Mouse (Mus musculus): ENCODE data around the gene Pfdn6. TPM values are rescaled to one million over a fixed set of nuclear protein-coding genes. Genes with fewer than 3 reads are reported as not detected.
A peak's percentile ranks its signal among the peaks of the same experiment; 100 is the strongest.

Gene Pfdn6
- total RNA-seq, 2 experiments from 2014 or later = 79.6 to 90.7 TPM

DNA sequence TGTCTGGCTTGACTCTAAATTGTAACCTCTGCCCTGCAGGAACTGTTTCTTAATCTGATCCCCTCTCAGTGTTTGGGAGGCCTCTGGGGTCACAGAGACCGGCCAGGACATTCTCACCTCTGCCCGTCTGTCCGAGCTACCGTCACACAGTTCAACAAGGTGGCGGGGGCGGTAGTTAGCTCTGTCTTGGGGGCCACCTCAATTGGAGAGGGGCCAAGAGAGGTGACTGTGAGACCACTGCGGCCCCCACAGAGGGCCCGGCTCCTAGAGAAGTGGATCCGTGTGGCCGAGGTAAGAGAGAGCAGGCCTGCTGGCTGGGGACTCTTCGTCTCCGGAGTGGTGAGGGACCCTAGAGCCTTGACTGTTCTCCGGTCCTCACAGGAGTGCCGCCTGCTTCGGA lies 7.2 kb downstream of the Pfdn6 start:
- peak in 1 of 2 experiments; percentile 20 for DNase-seq (ENCODE audit: low spot score in 2 of 2)

DNA sequence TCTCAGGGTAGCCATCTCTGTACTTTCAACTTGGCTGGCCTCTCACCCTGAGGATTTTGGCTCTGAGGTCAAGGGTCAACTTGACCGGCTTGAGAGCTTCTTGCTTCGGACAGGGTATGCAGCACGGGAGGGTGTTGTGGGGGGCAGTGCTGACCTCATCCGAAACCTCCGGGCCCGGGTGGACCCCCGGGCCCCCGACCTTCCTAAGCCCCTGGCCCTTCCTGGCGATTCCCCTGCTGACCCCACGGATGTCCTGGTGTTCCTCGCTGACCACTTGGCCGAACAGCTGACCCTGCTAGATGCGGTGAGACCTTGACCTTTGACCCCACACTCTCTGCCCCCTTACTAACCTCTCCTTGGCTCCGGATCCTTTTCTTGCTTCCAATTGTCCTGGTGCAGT lies 7.7 kb downstream of the Pfdn6 start:
- DNase-seq (ENCODE audit: low spot score in 2 of 2) = no peak

- peak in 1 of 2 experiments; percentile 24 for DNase-seq (ENCODE audit: low spot score in 2 of 2)
Measured at GRCm38 (mm10) chr17:33931947-33932346, 8.2 kb downstream of the Pfdn6 start.

GRCm38 (mm10) chr17:33931159-33931866 lies 8.8 kb downstream of the Pfdn6 start:
- peak in 1 of 2 experiments; percentile 27 for DNase-seq (ENCODE audit: low spot score in 2 of 2)

DNA sequence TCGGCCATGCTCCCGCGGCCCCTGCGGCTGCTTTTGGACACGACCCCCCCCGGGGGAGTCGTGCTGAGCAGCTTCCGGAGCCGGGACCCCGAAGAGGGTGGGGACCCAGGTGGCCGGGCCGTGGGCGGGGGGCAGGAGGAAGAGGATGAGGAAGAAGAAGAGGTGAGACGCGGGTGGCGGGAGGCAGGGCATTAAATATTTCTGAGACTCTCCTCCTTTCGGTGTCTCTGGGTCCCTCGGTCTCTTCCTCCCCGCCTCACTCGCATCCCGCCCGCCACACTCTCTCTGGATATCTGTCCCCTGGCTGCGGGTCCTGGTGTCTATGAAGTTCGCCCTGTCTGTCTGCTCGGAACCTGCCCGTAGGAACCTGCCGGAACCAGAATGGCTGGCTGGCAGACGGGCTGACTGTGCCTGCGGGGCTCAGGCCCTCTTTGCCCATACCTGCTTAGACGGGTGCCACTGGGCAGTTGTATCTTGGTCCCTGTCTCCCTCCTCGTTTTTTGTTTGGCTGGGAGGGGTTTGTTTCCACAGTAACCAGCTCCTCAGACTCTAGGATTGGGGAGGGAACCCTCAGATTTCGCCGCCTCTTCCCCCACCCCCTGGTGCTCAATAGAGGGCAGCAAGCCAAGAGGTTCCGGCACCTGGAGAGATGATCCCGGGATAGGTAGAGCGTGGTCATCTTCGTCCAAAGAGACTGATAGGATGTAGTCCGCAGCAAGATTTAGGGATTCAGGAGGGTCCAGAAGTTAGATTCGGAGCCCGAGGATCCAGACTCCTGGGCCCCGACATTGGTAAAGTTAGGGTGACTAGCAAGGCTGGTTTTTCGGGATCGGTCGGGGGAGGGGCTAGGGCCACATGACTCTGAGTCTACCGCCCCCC lies 9.6 kb downstream of the Pfdn6 start:
- peak; percentile 44 to 53 for DNase-seq (ENCODE audit: low spot score in 2 of 2)

GRCm38 (mm10) chr17:33929371-33930279 lies 10.5 kb downstream of the Pfdn6 start, which contains the start of gene Rgl2:
Gene Rgl2, plus strand, starts transcription at chr17:33929543.
- DNase-seq (ENCODE audit: low spot score in 2 of 2) = peak; percentile 95

DNA sequence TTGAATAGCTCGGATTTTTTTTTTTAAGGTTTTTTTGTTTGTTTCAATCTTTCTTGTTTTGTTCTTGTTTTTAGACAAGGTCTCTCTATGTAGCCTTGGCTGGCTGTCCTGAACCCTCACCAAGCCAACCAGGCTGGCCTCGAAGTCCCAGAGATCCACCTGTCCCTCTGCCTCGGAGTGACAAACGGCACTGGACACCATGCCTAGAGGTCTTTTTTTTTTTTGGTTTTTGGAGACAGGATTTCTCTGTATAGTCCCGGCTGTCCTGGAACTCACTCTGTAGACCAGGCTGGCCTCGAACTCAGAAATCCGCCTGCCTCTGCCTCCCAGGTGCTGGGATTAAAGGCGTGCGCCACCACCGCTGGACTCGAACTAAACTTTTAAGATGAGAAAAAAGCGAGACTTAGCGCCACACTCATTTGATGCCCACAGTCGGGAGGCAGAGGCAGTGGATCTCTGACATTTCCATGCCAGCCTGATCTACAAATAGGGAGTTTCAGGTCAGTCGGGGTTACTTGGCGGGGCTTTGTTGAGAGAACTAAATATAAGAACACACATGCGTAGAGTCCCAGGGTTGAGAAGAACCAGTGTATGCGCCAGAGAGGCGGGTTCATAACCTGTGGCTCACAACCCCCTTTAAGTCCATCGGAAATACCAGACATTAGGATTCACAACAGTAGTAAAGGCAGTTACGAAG lies 11.7 kb downstream of the Pfdn6 start:
- DNase-seq (ENCODE audit: low spot score in 2 of 2) = no peak

- no peak for DNase-seq (ENCODE audit: low spot score in 2 of 2)
Measured at GRCm38 (mm10) chr17:33926207-33926932, 13.8 kb downstream of the Pfdn6 start.

- DNase-seq (ENCODE audit: low spot score in 2 of 2) = no peak
Measured at GRCm38 (mm10) chr17:33925406-33926116, 14.6 kb downstream of the Pfdn6 start.

GRCm38 (mm10) chr17:33924577-33925283 lies 15.4 kb downstream of the Pfdn6 start:
- no peak for DNase-seq (ENCODE audit: low spot score in 2 of 2)

- DNase-seq (ENCODE audit: low spot score in 2 of 2) = no peak
Measured at GRCm38 (mm10) chr17:33921361-33921760, 18.8 kb downstream of the Pfdn6 start.

DNA sequence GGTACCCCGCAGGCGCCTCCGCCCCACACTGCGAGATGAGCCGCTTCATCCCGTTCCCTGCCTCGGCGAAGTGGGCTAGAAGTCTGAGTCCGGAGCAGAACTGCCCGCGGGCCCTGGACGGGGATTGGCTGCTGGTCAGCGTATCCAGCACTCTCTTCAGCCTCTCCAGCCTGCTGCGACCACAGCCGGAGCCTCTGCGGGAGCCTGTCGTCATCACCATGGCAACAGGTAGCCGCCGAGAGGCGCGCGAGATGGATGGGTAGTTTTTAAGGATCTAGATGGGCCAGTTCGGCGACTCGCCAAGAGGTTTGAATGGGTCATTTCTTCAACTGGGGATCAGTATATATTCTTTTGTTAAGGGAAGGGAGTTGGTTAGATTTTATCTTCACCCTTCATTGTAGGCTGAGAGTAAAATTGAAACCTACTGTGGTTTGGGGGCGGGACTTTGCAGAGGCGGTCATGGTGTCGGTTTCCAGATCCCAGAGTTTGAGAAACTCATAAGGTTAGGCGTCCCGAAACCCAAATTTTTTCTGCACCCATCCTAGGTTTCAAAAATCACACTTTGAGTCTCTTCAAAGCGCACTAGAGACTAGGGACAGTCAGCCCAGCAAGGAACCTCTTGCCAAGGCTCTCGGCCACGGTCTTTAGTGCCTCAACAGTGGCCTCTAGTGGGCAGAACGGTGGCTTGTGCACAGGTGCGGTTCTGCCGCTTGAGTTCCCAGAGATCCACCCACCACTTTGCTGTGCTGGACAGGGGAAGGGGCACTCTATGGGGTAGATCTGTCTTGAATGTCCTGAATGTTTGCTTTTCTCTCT lies 19.7 kb downstream of the Pfdn6 start:
- peak; percentile 81 to 83 for DNase-seq (ENCODE audit: low spot score in 2 of 2)

GRCm38 (mm10) chr17:33919351-33920281 lies 20.5 kb downstream of the Pfdn6 start:
- peak; percentile 73 to 75 for DNase-seq (ENCODE audit: low spot score in 2 of 2)

DNA sequence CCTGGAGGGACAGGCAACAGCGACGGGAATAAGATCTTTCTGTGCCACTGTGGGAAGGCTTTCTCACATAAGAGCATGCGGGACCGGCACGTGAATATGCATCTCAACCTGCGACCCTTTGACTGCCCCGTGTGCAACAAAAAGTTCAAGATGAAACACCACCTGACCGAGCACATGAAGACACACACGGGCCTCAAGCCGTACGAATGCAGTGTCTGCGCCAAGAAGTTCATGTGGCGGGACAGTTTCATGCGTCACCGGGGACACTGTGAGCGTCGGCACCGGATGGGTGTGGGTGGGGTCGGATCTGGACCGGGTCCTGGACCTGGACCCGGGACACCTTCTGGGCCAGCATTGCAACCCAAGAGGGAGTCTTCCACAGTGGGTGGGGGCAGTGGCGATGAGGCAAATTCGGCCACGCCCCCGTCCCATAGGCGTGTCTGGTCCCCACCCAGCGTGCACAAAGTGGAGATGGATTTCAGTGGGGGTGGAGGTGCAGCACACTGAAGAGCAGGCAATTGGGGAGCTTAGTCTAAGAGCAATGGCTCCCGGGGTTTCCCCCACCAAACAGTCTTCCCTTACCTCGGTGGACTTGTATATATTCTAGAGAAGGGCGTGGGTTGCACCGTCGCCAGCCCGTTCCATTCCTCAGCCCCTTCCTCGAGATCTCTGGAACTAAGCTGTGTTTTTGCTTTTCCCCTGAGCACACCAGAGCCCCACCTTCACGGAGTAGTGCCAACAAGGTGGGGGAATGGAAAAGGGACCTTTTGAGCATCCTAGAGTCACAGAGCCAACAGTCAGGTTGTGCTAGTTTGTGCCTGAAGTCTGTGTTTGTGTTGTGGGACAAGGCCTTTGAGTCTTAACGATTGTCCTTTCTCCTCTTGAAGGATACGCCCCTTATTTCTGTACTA lies 21.6 kb downstream of the Pfdn6 start:
- DNase-seq (ENCODE audit: low spot score in 2 of 2) = peak in 1 of 2 experiments; percentile 41

- DNase-seq (ENCODE audit: low spot score in 2 of 2) = peak in 1 of 2 experiments; percentile 27
Measured at GRCm38 (mm10) chr17:33917656-33918292, 22.4 kb downstream of the Pfdn6 start.

Measured in adrenal gland, adult 18-20 months (tissue).